Mouse (Mus musculus): ENCODE measurements around the gene Gm11213.

DNA sequence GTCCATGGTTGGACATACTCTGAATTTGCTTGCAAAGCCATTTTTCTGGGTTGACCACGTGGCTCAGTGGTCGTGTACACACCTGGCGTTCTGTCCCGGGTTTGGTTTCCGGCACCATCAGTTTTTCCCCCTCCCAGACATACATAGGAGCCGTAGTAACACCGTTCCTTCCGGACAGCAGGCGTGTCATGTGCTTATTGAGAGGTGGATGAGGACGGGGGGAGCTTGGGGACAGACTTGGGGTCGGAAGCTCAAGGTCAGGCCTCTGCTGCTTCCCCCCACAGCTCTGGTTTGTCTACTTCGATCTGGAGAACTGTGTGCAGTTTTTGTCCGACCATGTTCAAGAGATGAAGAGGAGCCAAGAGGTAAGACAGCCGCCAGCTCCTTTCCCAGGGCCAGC is 25.4 kb downstream of the Gm11213 start:
- TF ChIP-seq CTCF (IDR thresholded peaks at IDR 0.05; ENCODE audit: control insufficient read depth, insufficient read depth, insufficient read length): no peak
- no peak for TF ChIP-seq MYOG (IDR thresholded peaks at IDR 0.05; ENCODE audit: control insufficient read depth, extremely low read depth, insufficient read length)
- TF ChIP-seq MAX (IDR thresholded peaks at IDR 0.05): no peak
- no peak for TF ChIP-seq USF1 (IDR thresholded peaks at IDR 0.05; ENCODE audit: low read depth)
- TF ChIP-seq MYOD1 (IDR thresholded peaks at IDR 0.05; ENCODE audit: control insufficient read depth, insufficient read length, low read depth): no peak
- TF ChIP-seq CEBPB (IDR thresholded peaks at IDR 0.05; ENCODE audit: low read depth): no peak
- TF ChIP-seq FOSL1 (IDR thresholded peaks at IDR 0.05; ENCODE audit: insufficient read depth, low read length, poor library complexity, severe bottlenecking): no peak

Measured in C2C12 (cell line).